Mouse (Mus musculus) hindbrain, embryonic 15.5 days (tissue): Measurements from ENCODE around the gene Cldn4. TPM values are rescaled to one million over a fixed set of nuclear protein-coding genes. Genes with fewer than 3 reads are reported as not detected.

Experiments used
- ATAC-seq: fragments of 200-750 bp; cut with Nextera tagmentation; 2 replicates; pipeline ENCODE4 v1.8.0; 2017; ENCODE audit warnings: low read depth, moderate number of reproducible peaks, moderate TSS enrichment; ENCODE audit not compliant: low FRiP score
- H3K27ac ChIP-seq: fragments of 300-500 bp; sonication (generic); replicated peaks from 2 replicates; pipeline ENCODE4 v1.5.1; 2015; ENCODE audit warnings: mild to moderate bottlenecking, inconsistent platforms
- H3K27me3 ChIP-seq: fragments of 300-500 bp; sonication (generic); 2 replicates; pipeline ENCODE4 v1.6.1; 2015; ENCODE audit warnings: control low read depth, inconsistent platforms
- H3K36me3 ChIP-seq: fragments of 300-500 bp; sonication (generic); 2 replicates; pipeline ENCODE4 v1.6.1; 2015; ENCODE audit warnings: control low read depth, inconsistent platforms
- H3K4me1 ChIP-seq: fragments of 300-500 bp; sonication (generic); replicated peaks from 2 replicates; pipeline ENCODE4 v1.6.1; 2015; ENCODE audit warnings: control low read depth, inconsistent platforms
- H3K4me2 ChIP-seq: fragments of 300-500 bp; sonication (generic); 2 replicates; pipeline ENCODE4 v1.6.1; 2015; ENCODE audit warnings: moderate library complexity, mild to moderate bottlenecking, inconsistent platforms
- H3K4me3 ChIP-seq: fragments of 300-500 bp; sonication (generic); 2 replicates; pipeline ENCODE4 v1.5.1; 2015; ENCODE audit warnings: mild to moderate bottlenecking, inconsistent platforms
- H3K9ac ChIP-seq: fragments of 300-500 bp; sonication (generic); 2 replicates; pipeline ENCODE4 v1.6.1; 2015; ENCODE audit warnings: inconsistent platforms
- H3K9me3 ChIP-seq: fragments of 300-500 bp; sonication (generic); 2 replicates; pipeline ENCODE4 v1.6.1; 2016; ENCODE audit warnings: control low read depth, inconsistent platforms
- WGBS: fragments of 180-500 bp; shearing (Covaris S2); methylation state at CpG from one replicate; pipeline ENCODE4 v1.1.7; 2015; 5-methylcytosine and 5-hydroxymethylcytosine counted together
- polyA plus RNA-seq: library from polyadenylated mRNA; unstranded; fragments of >200 nt; fragmentation: Nextera tagmentation; extraction: Ambion mirVana; gene quantifications from 2 replicates; pipeline ENCODE4 v1.2.1, GENCODE M21; 2015

Cldn4 gene
- polyA plus RNA-seq, 1 experiment from 2014 or later = 0.10 TPM

DNA sequence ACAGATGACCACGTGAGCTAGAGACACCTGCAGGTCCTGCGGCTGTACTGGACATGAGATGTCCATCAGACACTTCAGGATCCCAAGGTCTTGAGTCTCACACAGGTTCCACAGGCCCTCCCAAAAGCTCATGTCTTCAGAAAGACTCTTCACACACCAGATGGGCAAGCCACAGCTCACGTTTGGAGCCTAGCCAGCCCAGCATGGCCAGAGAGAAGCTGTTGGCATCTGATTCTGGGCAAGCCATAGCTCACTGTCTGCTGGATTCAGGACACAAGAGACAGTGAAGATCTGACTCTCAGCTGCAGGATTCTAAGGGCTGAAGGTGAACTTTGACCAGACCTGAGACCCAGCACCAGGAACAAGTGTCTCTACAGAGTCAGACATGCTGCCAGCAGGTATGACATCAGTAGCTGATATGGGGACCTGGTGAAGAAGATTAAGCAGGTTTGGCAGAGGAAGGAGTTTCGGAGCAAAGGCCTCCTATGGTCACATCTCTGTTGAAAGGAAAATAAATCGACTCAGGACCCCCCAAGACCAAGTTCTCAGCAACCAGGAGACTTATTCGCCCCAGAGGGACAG is 26.5 kb downstream of the Cldn4 start:
- H3K4me1 ChIP-seq = no peaks in the 10 kb centered on the region
- no peak overlapping the region for H3K4me3 ChIP-seq
- ATAC-seq = no peak
- H3K27ac ChIP-seq = no peak overlapping the region
- H3K36me3 ChIP-seq = no peaks in the 10 kb centered on the region
- H3K27me3 ChIP-seq = no peaks in the 10 kb centered on the region
- H3K9me3 ChIP-seq = no peaks in the 10 kb centered on the region
- no peak overlapping the region for H3K9ac ChIP-seq
- H3K4me2 ChIP-seq = no peak overlapping the region
- WGBS = 76% methylated on average over 6 of the region's 6 CpGs

DNA sequence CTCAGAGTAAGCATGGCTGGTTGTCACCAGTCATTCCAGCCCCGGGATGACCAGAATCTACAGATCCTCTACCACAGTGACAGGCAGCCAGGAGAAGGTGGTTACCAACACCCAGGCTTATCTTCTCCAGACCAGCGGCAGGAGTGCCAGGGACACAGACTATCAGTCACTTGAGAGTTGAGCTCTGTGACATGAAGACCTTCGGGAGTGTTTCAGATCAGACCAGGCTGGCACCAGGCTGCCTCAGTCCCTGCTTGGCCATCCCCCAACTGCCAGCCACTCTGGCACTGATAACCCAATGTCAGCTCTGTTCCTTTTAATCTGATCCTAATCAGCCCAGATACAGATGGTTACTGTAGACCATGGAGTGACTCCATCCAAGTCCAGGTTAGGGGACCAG is 27.6 kb downstream of the Cldn4 start:
- no peaks in the 10 kb centered on the region for H3K4me1 ChIP-seq
- no peak overlapping the region for H3K27ac ChIP-seq
- no peaks in the 10 kb centered on the region for H3K27me3 ChIP-seq
- no peak overlapping the region for H3K9ac ChIP-seq
- no peaks in the 10 kb centered on the region for H3K9me3 ChIP-seq
- no peak for ATAC-seq
- H3K36me3 ChIP-seq = no peaks in the 10 kb centered on the region
- no peak overlapping the region for H3K4me2 ChIP-seq
- H3K4me3 ChIP-seq = no peak overlapping the region
- WGBS = 94% methylated on average over 3 of the region's 3 CpGs

DNA sequence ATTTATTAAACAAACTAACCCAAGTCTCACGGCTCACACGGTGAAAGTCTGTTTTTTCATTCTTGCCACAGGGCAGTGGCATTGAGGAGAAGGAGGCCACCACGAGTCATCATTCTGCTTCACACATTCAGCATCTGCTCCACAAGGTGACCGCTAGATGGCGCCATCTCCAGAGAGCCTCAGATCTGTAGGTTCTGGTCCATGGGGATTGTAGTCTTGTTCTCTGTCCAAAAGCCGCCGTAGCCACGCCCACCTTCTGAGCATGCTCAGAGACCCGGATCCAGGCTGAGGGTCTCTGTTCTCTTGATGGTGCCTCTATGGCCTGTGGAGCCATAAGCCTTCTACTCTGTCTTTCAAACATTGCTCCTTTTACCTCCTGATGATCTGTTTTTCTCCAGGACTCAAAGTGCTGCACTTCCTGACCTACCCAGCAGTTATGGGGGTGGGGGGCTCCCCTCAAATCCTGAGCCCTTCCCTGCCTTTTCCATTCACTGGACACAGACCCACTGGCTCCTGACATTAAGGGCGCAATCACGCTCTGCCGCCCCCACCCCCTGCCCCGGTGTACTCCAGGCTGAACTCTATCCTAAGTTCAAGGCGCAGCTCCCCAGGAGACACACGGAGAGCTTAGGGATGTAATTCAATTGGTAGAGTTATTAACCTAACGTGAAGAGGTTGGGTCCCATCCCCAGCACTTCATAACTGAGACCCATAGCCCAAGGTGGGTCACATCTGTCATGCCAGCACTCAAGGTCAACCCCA is 28.5 kb downstream of the Cldn4 start:
- Histone ChIP-seq H3K4me1 (no peaks in the 10 kb centered on the region), H3K4me3 (no peak overlapping the region), H3K27ac (no peak overlapping the region), H3K9me3 (no peaks in the 10 kb centered on the region), H3K9ac (no peak overlapping the region), H3K4me2 (no peak overlapping the region), H3K27me3 (no peaks in the 10 kb centered on the region), H3K36me3 (no peaks in the 10 kb centered on the region)
- ATAC-seq = 0 out of 2 replicates have a peak, but pooled peaks have one; percentile 8
- 51% methylated on average over 16 of the region's 16 CpGs for WGBS

DNA sequence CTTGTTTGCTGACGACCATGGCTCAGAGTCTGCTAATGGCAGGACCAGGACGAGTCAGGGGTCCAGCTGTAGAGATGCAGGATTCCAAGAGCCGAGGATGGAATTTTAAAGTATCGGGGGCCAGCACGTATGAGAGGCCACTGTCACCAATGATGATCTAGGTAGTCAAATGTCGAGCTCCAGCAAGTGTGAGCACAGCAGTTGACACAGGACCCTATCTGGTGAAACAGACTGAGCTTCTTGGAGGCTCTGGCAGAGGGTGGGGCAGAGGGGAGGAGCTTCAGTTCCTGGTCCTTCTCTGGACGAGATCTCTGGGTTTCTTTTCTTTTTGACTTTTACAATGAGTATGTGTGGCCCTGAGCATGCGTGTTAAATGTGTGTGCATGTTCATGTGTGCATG is 31.4 kb downstream of the Cldn4 start, which contains the start of gene Cldn13:
Cldn13 (minus strand) TSS at position 216 of the 400 bp plus-strand sequence.
- ATAC-seq = no peak

DNA sequence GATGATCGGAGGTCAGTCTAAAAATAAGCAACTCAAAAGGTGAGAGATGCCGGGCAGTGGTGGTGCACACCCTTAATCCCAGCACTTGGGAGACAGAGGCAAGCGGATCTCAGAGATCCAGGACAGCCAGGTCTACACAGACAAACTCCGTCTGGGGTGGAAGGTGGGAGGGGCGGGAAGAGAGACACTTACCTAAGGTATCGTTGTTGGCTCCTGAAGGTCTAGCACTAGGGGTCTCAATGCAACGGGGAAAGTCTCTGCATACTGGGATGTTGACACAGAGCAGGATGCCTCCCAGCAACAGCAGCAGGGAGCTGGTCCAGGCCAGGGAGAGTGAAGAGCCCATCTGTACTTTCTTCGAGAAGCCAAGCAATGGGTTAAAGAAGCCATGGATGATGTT is 32.2 kb downstream of the Cldn4 start:
- H3K4me1 ChIP-seq = no peaks in the 10 kb centered on the region
- H3K27ac ChIP-seq = no peak overlapping the region
- no peak overlapping the region for H3K4me2 ChIP-seq
- no peak overlapping the region for H3K4me3 ChIP-seq
- no peaks in the 10 kb centered on the region for H3K9me3 ChIP-seq
- no peaks in the 10 kb centered on the region for H3K27me3 ChIP-seq
- 87% methylated on average over 8 of the region's 8 CpGs for WGBS
- no peak for ATAC-seq
- H3K9ac ChIP-seq = no peak overlapping the region
- no peaks in the 10 kb centered on the region for H3K36me3 ChIP-seq

More for the DNA sequence above, 31.4 kb downstream of the Cldn4 start, which contains the start of gene Cldn13:
- Histone ChIP-seq H3K4me1 (no peaks in the 10 kb centered on the region), H3K27me3 (no peaks in the 10 kb centered on the region), H3K36me3 (no peaks in the 10 kb centered on the region), H3K4me2 (no peak within 1 kb of the TSS), H3K4me3 (no peak within 1 kb of the TSS), H3K9ac (no peak within 1 kb of the TSS), H3K27ac (no peak within 1 kb of the TSS), H3K9me3 (no peaks in the 10 kb centered on the region)
- WGBS = 84% methylated on average over 8 of the region's 8 CpGs

DNA sequence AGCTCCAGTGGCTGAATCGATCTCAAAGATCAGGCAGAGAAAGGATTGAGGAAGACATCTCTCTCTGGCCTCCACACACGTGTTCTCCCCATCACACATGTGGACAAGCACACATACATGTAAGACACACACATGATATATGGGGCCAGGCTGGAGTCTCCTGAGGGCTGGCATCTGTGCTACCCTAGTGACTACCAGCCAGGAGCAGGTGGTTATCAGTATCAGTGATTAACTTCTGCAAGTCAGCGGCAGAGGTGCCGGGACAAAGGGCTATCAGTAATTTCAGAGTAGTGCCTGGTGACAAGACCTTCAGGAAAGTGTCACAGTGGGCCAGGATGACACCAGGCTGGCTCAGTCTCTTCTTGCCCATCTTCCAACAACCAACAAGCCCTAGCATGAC is 33.0 kb downstream of the Cldn4 start:
- Histone ChIP-seq H3K9ac (no peak overlapping the region), H3K9me3 (no peaks in the 10 kb centered on the region), H3K27ac (no peak overlapping the region), H3K4me1 (no peaks in the 10 kb centered on the region), H3K27me3 (no peaks in the 10 kb centered on the region), H3K4me2 (no peak overlapping the region), H3K4me3 (no peak overlapping the region), H3K36me3 (no peaks in the 10 kb centered on the region)
- WGBS = 85% methylated on average over 4 of the region's 4 CpGs
- no peak for ATAC-seq

DNA sequence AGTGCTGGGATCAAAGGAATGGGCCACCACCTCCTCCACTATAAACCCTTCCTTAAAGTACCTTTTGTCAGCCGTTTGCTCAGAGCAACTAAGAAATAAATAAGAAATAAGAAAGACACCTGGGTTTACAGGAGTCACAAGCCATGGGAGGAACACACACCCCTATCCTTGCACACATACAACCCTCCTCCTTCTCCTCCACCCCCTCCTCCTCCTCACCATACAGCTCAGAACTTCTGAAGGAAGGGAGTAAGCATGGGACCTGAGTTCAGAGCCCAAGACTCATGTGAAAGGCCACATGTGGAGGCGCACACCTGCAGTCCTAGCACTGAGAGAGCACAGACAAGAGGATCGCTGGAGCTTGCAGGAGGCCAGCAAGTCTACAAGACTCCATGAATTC is 33.4 kb downstream of the Cldn4 start:
- H3K4me3 ChIP-seq = no peak overlapping the region
- no peak overlapping the region for H3K4me2 ChIP-seq
- H3K9ac ChIP-seq = no peak overlapping the region
- no peaks in the 10 kb centered on the region for H3K36me3 ChIP-seq
- H3K9me3 ChIP-seq = no peaks in the 10 kb centered on the region
- no peak overlapping the region for H3K27ac ChIP-seq
- no peaks in the 10 kb centered on the region for H3K27me3 ChIP-seq
- H3K4me1 ChIP-seq = no peaks in the 10 kb centered on the region
- 92% methylated on average over 3 of the region's 3 CpGs for WGBS
- ATAC-seq = no peak

DNA sequence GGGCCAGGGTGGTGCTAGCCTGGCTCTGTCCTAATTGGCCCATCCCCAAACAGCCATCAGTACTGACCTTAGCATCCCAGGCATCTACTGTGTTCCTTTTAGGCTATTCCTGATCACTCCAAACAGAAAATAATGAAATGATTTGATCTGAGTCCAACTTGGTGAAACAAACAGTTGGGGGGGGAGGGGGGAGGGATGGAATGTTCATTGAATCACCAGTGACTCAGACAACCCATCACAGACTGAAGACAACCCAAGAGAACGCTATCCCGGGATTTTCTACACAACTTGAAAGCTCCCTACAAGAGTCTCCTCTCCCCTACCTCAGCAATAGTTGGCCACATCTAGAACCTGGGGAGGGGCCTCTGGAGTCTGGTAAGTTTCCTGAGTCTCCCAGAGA is 34.8 kb downstream of the Cldn4 start:
- WGBS = 91% methylated on average over 2 of the region's 2 CpGs

DNA sequence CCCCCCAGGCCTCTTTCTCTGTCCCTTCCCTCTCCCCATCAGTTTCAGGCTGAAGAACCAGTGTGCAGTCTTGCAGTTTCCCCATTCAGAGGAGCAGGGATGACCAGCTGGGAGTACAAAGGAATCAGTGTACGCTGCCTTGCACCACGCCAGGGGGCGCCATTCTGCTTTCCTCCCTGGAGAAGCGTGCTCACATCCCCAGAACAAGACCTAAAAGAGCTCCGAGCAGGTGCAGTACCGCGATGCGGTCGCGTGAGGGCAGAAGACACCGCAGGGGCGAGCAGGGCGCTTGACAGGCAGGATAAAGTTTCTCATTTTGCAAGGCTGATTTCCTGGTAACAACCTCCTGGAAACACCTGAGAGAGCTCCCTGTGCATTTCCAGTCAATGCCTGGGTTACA is 39.6 kb downstream of the Cldn4 start:
- H3K4me2 ChIP-seq = no peak overlapping the region
- H3K4me3 ChIP-seq = no peak overlapping the region
- no peaks in the 10 kb centered on the region for H3K9me3 ChIP-seq
- 0 out of 2 replicates have a peak, but pooled peaks cover 6% of the 10 kb centered on the region for H3K4me1 ChIP-seq
- WGBS = under 1% methylated on average over 13 of the region's 13 CpGs
- H3K9ac ChIP-seq = no peak overlapping the region
- peak; percentile 72 for ATAC-seq
- H3K27me3 ChIP-seq = no peaks in the 10 kb centered on the region
- H3K27ac ChIP-seq = no peak overlapping the region
- H3K36me3 ChIP-seq = no peaks in the 10 kb centered on the region

More for the DNA sequence above, 34.8 kb downstream of the Cldn4 start:
- 0 out of 2 replicates have a peak, but pooled peaks cover 6% of the 10 kb centered on the region for H3K4me1 ChIP-seq
- H3K4me2 ChIP-seq = no peak overlapping the region
- H3K4me3 ChIP-seq = no peak overlapping the region
- ATAC-seq = no peak
- H3K36me3 ChIP-seq = no peaks in the 10 kb centered on the region
- no peaks in the 10 kb centered on the region for H3K9me3 ChIP-seq
- H3K27me3 ChIP-seq = no peaks in the 10 kb centered on the region
- no peak overlapping the region for H3K9ac ChIP-seq
- H3K27ac ChIP-seq = no peak overlapping the region

DNA sequence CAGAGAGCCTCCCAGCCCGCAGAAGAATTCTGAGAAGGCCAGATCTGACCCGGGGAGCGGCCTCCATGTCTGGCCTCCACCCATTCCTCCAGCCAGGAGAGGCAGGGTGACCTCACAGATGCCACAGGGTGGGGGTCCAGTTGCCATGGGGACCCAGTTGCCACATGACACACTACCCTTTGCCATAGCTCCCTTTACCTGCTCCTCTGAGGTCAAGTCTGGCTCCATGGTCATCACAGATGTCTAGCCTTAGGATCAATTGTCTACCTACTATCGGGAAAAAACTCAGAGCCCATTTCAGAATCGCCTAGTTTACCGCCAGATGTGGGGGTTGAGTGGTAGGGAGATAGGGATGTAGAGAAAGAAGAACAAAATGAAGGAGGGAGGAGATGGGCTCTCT is 40.1 kb downstream of the Cldn4 start, which contains the start of gene Tmem270:
Tmem270 (minus strand) TSS at position 101 of the 400 bp plus-strand sequence.
- peak; percentile 27; the same call in 1 of the 2 replicates for ATAC-seq
- Histone ChIP-seq H3K4me2 (no peak within 1 kb of the TSS), H3K27ac (no peak within 1 kb of the TSS), H3K36me3 (no peaks in the 10 kb centered on the region), H3K4me1 (peaks cover 6% of the 10 kb centered on the region; the same call in 1 of the 2 replicates), H3K9ac (no peak within 1 kb of the TSS), H3K27me3 (no peaks in the 10 kb centered on the region), H3K4me3 (no peak within 1 kb of the TSS), H3K9me3 (no peaks in the 10 kb centered on the region)
- WGBS = 74% methylated on average over 6 of the region's 6 CpGs

DNA sequence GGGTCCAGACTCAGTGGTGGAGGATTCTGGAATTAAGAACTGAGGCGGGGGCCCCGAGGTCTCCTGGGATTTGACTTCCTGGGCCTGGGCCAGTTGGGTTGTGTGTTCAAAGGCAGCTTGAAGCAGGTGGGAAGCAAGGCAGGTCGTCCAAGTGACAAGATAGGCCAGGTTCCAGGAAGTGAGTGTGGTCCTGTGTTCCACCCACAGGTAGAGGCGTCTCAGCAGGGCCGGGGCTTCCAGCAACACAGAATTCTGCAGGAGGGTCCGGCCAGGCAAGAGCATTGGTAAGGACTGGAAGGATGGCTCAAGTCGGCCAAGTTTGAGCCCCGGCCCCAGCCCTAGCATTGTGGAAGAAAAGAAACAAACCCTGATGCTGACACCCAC is 45.1 kb downstream of the Cldn4 start:
- 81% methylated on average over 8 of the region's 8 CpGs for WGBS
- H3K27ac ChIP-seq = no peak overlapping the region
- ATAC-seq = no peak

DNA sequence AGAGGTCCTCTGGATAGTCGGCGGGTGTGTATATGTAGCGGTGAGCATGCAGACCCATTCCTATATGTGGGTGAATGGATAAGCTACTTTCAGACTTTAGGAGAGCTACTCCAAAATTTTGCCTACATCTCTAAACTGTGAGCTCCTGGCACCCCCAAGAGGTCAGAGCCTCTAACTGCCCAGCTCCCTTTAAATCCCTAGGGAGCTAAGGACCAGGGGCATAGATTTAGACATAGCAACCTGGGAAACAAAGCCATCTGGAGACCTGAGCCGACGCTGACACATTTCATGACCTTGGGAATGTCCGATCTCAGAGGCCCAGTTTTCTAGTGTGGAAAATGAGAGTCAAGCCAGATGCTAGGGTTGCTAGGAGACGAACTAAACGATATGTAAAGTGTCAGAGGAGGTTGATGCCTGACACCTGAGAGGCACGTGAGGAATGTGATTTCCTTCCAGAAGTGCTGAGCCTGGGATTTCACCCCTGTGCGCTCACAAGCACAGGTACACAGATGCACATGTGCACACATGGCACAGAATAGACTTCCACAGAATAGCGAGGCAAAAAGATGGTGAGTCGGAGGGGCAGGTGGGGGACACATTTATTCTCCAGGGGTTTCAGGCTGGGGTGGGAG is 45.6 kb downstream of the Cldn4 start:
- Histone ChIP-seq H3K9me3 (no peaks in the 10 kb centered on the region), H3K36me3 (no peaks in the 10 kb centered on the region), H3K27me3 (no peaks in the 10 kb centered on the region), H3K4me2 (no peak overlapping the region), H3K9ac (no peak overlapping the region), H3K4me3 (no peak overlapping the region), H3K4me1 (peaks cover 7% of the 10 kb centered on the region), H3K27ac (no peak overlapping the region)
- peak; percentile 42; the same call in 1 of the 2 replicates for ATAC-seq
- 42% methylated on average over 12 of the region's 12 CpGs for WGBS

More for the DNA sequence above, 45.1 kb downstream of the Cldn4 start:
- H3K9ac ChIP-seq = no peak overlapping the region
- H3K4me2 ChIP-seq = no peak overlapping the region
- peaks cover 7% of the 10 kb centered on the region for H3K4me1 ChIP-seq
- no peaks in the 10 kb centered on the region for H3K9me3 ChIP-seq
- H3K36me3 ChIP-seq = no peaks in the 10 kb centered on the region
- no peaks in the 10 kb centered on the region for H3K27me3 ChIP-seq
- H3K4me3 ChIP-seq = no peak overlapping the region
